Mouse (Mus musculus) neural tube, embryonic 15.5 days (tissue): ENCODE measurements at regions not wholly inside any gene's neighbourhood (a gene's known extent, or its start where the extent isn't known, plus 50 kb on each side); places are given as distances from the start of the nearest gene placed in this dataset.

Source experiments
- ATAC-seq: fragments of 200-750 bp; cut with Nextera tagmentation; 2 replicates; pipeline ENCODE4 v1.8.0; 2017; ENCODE audit warnings: mild to moderate bottlenecking, moderate TSS enrichment, moderate library complexity; ENCODE audit not compliant: low FRiP score
- H3K27ac ChIP-seq: fragments of 300-500 bp; sonication (generic); replicated peaks from 2 replicates; pipeline ENCODE4 v1.5.1; 2015; ENCODE audit warnings: mild to moderate bottlenecking, inconsistent platforms
- H3K27me3 ChIP-seq: fragments of 300-500 bp; sonication (generic); replicated peaks from 2 replicates; pipeline ENCODE4 v1.6.1; 2015; ENCODE audit warnings: inconsistent platforms
- H3K36me3 ChIP-seq: fragments of 300-500 bp; sonication (generic); 2 replicates; pipeline ENCODE4 v1.6.1; 2015; ENCODE audit warnings: inconsistent platforms
- H3K4me1 ChIP-seq: fragments of 300-500 bp; sonication (generic); 2 replicates; pipeline ENCODE4 v1.6.1; 2015; ENCODE audit warnings: inconsistent platforms
- H3K4me2 ChIP-seq: fragments of 300-500 bp; sonication (generic); 2 replicates; pipeline ENCODE4 v1.6.1; 2015; ENCODE audit warnings: inconsistent platforms, mild to moderate bottlenecking, moderate library complexity
- H3K4me3 ChIP-seq: fragments of 300-500 bp; sonication (generic); replicated peaks from 2 replicates; pipeline ENCODE4 v1.5.1; 2015; ENCODE audit warnings: mild to moderate bottlenecking, inconsistent platforms
- H3K9ac ChIP-seq: fragments of 300-500 bp; sonication (generic); replicated peaks from 2 replicates; pipeline ENCODE4 v1.6.1; 2015; ENCODE audit warnings: mild to moderate bottlenecking, inconsistent platforms
- H3K9me3 ChIP-seq: fragments of 300-500 bp; sonication (generic); replicated peaks from 2 replicates; pipeline ENCODE4 v1.6.1; 2016; ENCODE audit warnings: inconsistent platforms
- WGBS: fragments of 180-500 bp; shearing (Covaris S2); methylation state at CpG from one replicate; pipeline ENCODE4 v1.1.7; 2015; ENCODE audit warnings: mixed read lengths; 5-methylcytosine and 5-hydroxymethylcytosine counted together

- H3K9ac ChIP-seq = no peak overlapping the region
- no peaks in the 10 kb centered on the region for H3K9me3 ChIP-seq
- H3K36me3 ChIP-seq = no peaks in the 10 kb centered on the region
- ATAC-seq = no peak
- no peak overlapping the region for H3K27ac ChIP-seq
- WGBS = 17% methylated on average over 1 of the region's 1 CpGs
- H3K4me3 ChIP-seq = no peak overlapping the region
- peaks cover 38% of the 10 kb centered on the region for H3K27me3 ChIP-seq
- H3K4me2 ChIP-seq = no peak overlapping the region
- H3K4me1 ChIP-seq = peaks cover 3% of the 10 kb centered on the region; the same call in 1 of the 2 replicates
Measured at GRCm38 (mm10) chr12:118455609-118456008, 154.4 kb upstream of the Sp4 start.

- Histone ChIP-seq H3K4me2 (no peak overlapping the region), H3K9ac (no peak overlapping the region), H3K4me1 (no peaks in the 10 kb centered on the region), H3K27ac (no peak overlapping the region), H3K4me3 (no peak overlapping the region), H3K9me3 (no peaks in the 10 kb centered on the region), H3K27me3 (no peaks in the 10 kb centered on the region), H3K36me3 (no peaks in the 10 kb centered on the region)
- WGBS = 79% methylated on average over 3 of the region's 3 CpGs
- ATAC-seq = no peak
Measured at GRCm38 (mm10) chr12:118439626-118440025, 138.4 kb upstream of the Sp4 start.

GRCm38 (mm10) chr12:118438882-118439281, 137.6 kb upstream of the Sp4 start:
- ATAC-seq = no peak
- H3K4me3 ChIP-seq = no peak overlapping the region
- H3K4me1 ChIP-seq = no peaks in the 10 kb centered on the region
- whole genome bisulfite sequencing = 89% methylated on average over 5 of the region's 5 CpGs
- H3K27ac ChIP-seq = no peak overlapping the region
- no peak overlapping the region for H3K4me2 ChIP-seq
- H3K9ac ChIP-seq = no peak overlapping the region
- H3K36me3 ChIP-seq = no peaks in the 10 kb centered on the region
- H3K27me3 ChIP-seq = no peaks in the 10 kb centered on the region
- H3K9me3 ChIP-seq = no peaks in the 10 kb centered on the region

GRCm38 (mm10) chr12:118432703-118433102, 131.5 kb upstream of the Sp4 start:
- H3K4me2 ChIP-seq = no peak overlapping the region
- 68% methylated on average over 4 of the region's 4 CpGs for WGBS
- ATAC-seq = no peak
- no peaks in the 10 kb centered on the region for H3K27me3 ChIP-seq
- H3K4me3 ChIP-seq = no peak overlapping the region
- no peak overlapping the region for H3K9ac ChIP-seq
- no peaks in the 10 kb centered on the region for H3K9me3 ChIP-seq
- H3K4me1 ChIP-seq = no peaks in the 10 kb centered on the region
- no peak overlapping the region for H3K27ac ChIP-seq
- no peaks in the 10 kb centered on the region for H3K36me3 ChIP-seq

- 77% methylated on average over 5 of the region's 5 CpGs for WGBS
- Histone ChIP-seq H3K27me3 (no peaks in the 10 kb centered on the region), H3K9ac (no peak overlapping the region), H3K4me3 (no peak overlapping the region), H3K4me1 (no peaks in the 10 kb centered on the region), H3K27ac (no peak overlapping the region), H3K9me3 (no peaks in the 10 kb centered on the region), H3K36me3 (no peaks in the 10 kb centered on the region), H3K4me2 (no peak overlapping the region)
- ATAC-seq = no peak
Measured at GRCm38 (mm10) chr12:118428384-118428783, 127.1 kb upstream of the Sp4 start.

- H3K9ac ChIP-seq = no peak overlapping the region
- no peak for ATAC-seq
- no peaks in the 10 kb centered on the region for H3K9me3 ChIP-seq
- H3K27ac ChIP-seq = no peak overlapping the region
- H3K27me3 ChIP-seq = no peaks in the 10 kb centered on the region
- no peaks in the 10 kb centered on the region for H3K36me3 ChIP-seq
- no peak overlapping the region for H3K4me2 ChIP-seq
- H3K4me3 ChIP-seq = no peak overlapping the region
- no peaks in the 10 kb centered on the region for H3K4me1 ChIP-seq
- WGBS = 82% methylated on average over 1 of the region's 1 CpGs
Measured at GRCm38 (mm10) chr12:118415956-118416355, 114.7 kb upstream of the Sp4 start.

DNA sequence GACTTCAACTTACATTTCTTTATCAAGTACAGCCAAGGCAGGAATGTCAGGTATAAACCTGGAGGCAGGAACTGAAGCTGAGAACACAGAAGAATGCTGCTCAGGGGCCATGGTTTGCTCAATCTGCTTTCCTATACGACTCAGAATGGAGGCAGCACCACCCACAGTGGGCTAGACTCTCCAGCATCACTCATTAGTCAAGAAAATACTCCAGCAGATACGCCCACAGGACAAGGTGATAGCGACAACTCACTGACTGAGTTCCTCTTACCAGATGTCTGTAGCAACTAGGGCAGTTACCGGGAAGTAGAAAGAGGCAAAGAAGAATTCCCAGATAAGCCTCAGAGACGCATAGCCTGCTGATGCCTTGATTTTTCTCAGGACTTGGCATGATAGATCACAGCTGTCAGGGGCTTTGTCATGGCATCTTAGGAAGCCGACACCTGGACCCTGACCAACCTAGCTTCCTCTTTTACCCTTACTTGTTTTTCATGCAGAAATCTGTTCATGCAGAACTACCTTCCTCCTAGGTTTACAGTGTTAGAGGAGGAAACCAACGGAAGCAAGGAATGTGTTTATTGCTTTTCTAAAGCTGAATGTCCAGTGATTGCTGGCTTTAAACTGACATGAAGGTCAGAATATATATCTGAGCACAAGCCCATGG, 110.7 kb upstream of the Sp4 start:
- no peaks in the 10 kb centered on the region for H3K27me3 ChIP-seq
- 73% methylated on average over 7 of the region's 7 CpGs for WGBS
- no peaks in the 10 kb centered on the region for H3K4me1 ChIP-seq
- H3K4me3 ChIP-seq = no peak overlapping the region
- no peaks in the 10 kb centered on the region for H3K9me3 ChIP-seq
- H3K9ac ChIP-seq = no peak overlapping the region
- no peak overlapping the region for H3K27ac ChIP-seq
- H3K36me3 ChIP-seq = no peaks in the 10 kb centered on the region
- no peak overlapping the region for H3K4me2 ChIP-seq
- ATAC-seq = no peak

- Histone ChIP-seq H3K4me1 (no peaks in the 10 kb centered on the region), H3K4me3 (no peak overlapping the region), H3K27ac (no peak overlapping the region)
Measured at GRCm38 (mm10) chr12:118410917-118411316, 109.7 kb upstream of the Sp4 start.

DNA sequence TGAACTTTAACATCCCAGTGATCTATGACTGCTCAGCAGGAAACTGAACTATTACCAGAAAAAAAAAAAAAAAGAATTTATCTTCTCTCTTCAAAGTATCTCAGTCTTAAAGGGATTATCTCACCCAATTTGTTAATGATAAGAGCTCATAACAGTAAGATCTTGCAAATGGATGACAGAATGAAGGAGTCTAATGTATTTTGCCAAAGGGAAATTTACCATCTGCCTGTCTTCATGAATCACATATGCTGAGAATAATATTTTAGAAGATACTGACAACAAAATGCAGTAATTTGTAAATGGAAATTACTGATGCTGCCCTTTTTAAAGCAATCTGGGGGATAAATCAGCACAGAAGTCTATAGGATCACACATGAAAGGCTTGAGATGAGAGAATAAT, 103.9 kb upstream of the Sp4 start:
- Histone ChIP-seq H3K4me2 (no peak overlapping the region), H3K27ac (no peak overlapping the region), H3K9ac (no peak overlapping the region), H3K4me1 (no peaks in the 10 kb centered on the region), H3K27me3 (no peaks in the 10 kb centered on the region), H3K36me3 (no peaks in the 10 kb centered on the region), H3K9me3 (no peaks in the 10 kb centered on the region), H3K4me3 (no peak overlapping the region)
- ATAC-seq = no peak

More at GRCm38 (mm10) chr12:118410917-118411316, 109.7 kb upstream of the Sp4 start:
- no peaks in the 10 kb centered on the region for H3K9me3 ChIP-seq
- ATAC-seq = no peak
- H3K27me3 ChIP-seq = no peaks in the 10 kb centered on the region
- H3K4me2 ChIP-seq = no peak overlapping the region
- H3K36me3 ChIP-seq = no peaks in the 10 kb centered on the region
- no peak overlapping the region for H3K9ac ChIP-seq

DNA sequence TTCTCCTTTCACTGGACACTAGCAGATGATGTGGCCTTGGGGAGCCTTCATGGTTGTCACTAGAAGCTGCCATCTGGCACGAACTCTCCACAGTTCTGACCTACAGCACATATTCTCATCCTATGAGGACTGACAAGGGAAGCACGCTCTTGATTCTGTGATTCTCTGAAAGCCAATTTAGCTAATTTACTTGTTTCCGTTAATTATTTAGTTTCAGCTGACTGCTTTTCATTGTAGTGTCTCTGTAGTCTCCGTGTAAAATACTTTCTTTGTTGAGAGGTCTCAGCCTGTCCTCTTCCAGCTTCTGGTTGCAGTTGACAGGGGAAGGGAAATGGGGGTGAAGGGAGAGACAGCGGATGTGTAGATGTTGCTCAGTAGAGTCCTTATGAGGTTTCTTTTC, 102.9 kb upstream of the Sp4 start:
- no peaks in the 10 kb centered on the region for H3K27me3 ChIP-seq
- H3K36me3 ChIP-seq = no peaks in the 10 kb centered on the region
- H3K4me1 ChIP-seq = no peaks in the 10 kb centered on the region
- WGBS = 49% methylated on average over 5 of the region's 5 CpGs
- no peak overlapping the region for H3K4me2 ChIP-seq
- no peak for ATAC-seq
- H3K9me3 ChIP-seq = no peaks in the 10 kb centered on the region
- no peak overlapping the region for H3K9ac ChIP-seq
- no peak overlapping the region for H3K4me3 ChIP-seq
- H3K27ac ChIP-seq = no peak overlapping the region

DNA sequence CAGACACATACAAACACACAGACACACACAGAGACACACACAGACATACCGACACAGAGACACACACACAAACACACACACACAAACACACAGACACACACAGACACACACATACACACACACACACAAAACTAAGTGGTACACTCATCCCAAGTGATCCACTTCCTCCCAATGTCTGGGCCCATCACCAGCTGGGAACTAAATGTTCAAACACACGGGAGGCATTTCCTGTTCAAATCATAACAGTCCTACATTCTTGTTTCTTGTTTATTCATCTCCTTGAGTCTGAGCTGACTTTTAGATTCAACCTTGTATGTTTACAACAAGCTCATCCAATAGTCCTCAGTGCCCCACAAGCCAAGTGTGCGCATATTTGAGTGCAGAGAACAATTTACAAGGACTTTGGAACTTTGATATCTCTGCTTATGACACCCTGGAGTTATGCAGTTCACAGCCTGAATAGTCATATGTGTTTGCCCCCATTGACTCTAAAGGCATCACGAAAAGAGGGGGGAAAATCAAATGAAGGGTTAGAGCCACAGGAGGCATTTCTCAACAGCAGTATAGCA, 102.4 kb upstream of the Sp4 start:
- H3K4me3 ChIP-seq = no peak overlapping the region
- H3K4me2 ChIP-seq = no peak overlapping the region
- H3K27me3 ChIP-seq = no peaks in the 10 kb centered on the region
- no peaks in the 10 kb centered on the region for H3K36me3 ChIP-seq
- H3K9ac ChIP-seq = no peak overlapping the region
- no peak overlapping the region for H3K27ac ChIP-seq
- H3K4me1 ChIP-seq = no peaks in the 10 kb centered on the region
- WGBS = 78% methylated on average over 4 of the region's 4 CpGs
- H3K9me3 ChIP-seq = no peaks in the 10 kb centered on the region
- ATAC-seq = no peak

GRCm38 (mm10) chr12:118401377-118401776, 100.1 kb upstream of the Sp4 start:
- no peaks in the 10 kb centered on the region for H3K9me3 ChIP-seq
- no peaks in the 10 kb centered on the region for H3K36me3 ChIP-seq
- no peak overlapping the region for H3K4me2 ChIP-seq
- no peaks in the 10 kb centered on the region for H3K4me1 ChIP-seq
- no peaks in the 10 kb centered on the region for H3K27me3 ChIP-seq
- no peak overlapping the region for H3K4me3 ChIP-seq
- H3K9ac ChIP-seq = no peak overlapping the region
- ATAC-seq = no peak
- H3K27ac ChIP-seq = no peak overlapping the region
